Mouse (Mus musculus) thymus, postnatal 14 days (tissue): ENCODE results near the gene Trim7.
"Not testable (repeated sequence)": the region's sequence is repeated elsewhere in the genome, so short reads cannot be mapped to it uniquely, and the experiment has no call there.

Source experiments
- DNase-seq: peaks from one replicate; pipeline ENCODE4 v3.0.0; 2021

Gene Trim7

DNA sequence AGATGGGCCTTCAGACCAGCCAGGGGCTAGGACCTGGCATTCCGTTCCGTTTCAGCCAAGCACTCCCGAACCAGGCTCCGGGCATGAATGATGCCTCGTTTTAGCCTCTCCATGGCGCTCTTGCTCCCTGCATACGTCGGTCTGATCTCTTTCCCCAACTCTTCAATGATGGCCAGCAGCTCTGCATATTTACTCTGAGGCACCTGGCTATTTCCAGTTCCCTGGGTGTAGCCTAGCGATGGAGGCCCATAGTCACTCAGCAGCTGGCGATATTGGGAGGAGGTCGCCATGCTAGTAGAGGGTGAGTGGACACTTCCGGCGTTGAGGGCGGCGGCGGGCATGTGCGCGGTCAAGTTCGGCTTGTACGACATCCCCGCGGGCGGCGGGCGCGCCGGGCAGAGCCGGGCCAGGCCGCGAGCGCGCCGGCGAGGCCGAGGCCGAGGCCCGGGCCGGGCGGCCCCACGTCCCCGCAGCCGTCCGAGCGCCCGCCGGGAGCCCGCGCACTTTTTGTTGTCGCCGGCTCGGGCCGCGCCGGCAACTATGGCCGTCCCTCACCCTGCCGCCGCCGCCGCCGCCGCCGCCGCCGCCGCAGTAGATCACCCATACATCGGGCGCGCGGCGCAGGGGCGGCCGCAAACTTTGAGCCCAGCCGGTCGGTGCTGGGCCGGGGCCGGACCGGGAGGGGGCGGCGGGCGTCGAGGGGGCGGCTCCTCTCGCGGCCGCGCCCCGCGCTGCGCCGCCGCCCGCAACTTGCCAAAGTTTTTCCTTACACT lies at the start of gene Trim7, which contains the start of gene Gm12184:
Gene Trim7 (plus strand): TSS at position 162 of the 773 bp plus-strand sequence.
Gene Gm12184 (minus strand): TSS at position 677 of the 773 bp plus-strand sequence.
- DNase-seq = not testable (repeated sequence)

DNA sequence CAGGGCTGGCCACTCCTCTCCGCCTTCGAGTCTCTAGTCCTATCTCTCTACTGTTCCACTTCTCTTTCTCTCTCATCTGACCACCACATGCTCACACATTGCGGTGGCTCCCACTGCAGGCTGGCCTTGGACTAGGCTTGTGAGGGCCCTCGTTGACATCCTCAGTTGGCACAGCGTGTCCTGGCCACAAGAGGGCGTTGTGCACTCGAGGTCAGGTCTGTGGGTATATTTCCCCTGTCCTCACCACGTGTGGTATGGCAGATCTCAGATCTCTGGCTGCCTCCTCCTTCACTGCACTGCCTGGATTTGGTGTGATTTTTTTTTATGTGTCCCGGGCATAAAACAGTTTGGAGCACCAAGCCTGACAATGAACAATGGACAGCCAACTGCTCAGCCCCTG lies 49.3 kb upstream of the Trim7 start:
- DNase-seq = peak; percentile 32

- DNase-seq = no peak
These were observed 48.6 kb upstream of the Trim7 start for GRCm38 (mm10) chr11:48777303-48777702.

- peak; percentile 67 for DNase-seq
These were observed 46.5 kb upstream of the Trim7 start for GRCm38 (mm10) chr11:48779450-48779849.

- DNase-seq = no peak
These were observed 43.7 kb upstream of the Trim7 start for GRCm38 (mm10) chr11:48782243-48782642.

DNA sequence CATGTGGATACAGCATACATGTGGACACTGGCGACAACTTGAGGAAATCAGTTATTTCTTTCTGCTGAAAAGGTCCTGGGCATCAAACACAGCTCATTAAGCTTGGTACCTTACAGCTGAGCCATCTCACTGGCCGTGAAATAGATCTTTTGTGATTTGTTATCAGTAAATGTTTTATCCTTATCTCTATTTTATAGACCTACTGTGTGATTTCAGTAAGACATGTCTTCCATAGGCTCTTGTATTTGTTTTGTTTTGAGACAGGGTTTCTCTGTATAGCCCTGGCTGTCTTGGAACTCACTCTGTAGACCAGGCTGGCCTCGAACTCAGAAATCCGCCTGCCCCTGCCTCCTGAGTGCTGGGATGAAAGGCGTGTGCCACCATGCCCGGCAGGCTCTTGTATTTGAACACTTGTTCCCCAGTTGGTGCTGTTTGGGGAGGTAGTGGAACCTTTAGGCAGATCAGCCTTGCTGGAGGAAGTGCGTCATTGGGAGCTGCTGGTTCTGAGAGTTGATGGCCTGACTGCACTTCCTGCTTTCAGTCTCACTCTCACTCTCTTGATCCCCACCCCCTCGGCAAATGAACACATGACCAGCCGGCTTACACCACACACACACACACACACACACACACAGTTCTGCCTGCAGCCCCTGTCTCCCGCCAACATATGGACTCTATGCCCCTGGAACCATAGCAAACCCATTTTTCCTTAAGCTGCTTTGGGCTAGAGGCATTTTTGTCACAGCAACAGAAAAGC lies 38.3 kb upstream of the Trim7 start:
- peak; percentile 73 for DNase-seq

- DNase-seq = peak; percentile 79
These were observed 37.4 kb upstream of the Trim7 start for GRCm38 (mm10) chr11:48788311-48789089.

DNA sequence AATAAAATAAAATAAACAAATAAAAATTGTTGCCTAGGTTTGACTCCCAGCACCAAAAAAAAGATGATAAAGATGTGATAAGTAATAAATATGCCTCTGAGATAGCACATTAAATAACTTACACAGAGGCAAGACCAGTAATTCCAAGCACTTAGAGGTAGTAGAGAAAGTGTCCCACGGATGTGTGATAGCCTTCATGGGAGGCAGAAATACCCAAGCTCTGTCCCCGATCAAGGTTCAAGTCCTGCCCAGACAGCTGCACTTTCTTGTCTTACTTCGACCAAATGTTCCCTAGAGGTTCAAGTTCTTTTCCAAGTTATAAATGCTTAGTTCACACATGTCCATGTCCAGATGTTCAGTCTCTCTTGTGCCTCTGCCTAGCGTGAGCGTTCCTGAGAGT lies 36.7 kb upstream of the Trim7 start:
- no peak for DNase-seq

- peak; percentile 86 for DNase-seq
These were observed 35.7 kb upstream of the Trim7 start for GRCm38 (mm10) chr11:48789973-48790823.

- no peak for DNase-seq
These were observed 35.0 kb upstream of the Trim7 start for GRCm38 (mm10) chr11:48790946-48791345.

- not testable (repeated sequence) for DNase-seq
These were observed 34.0 kb upstream of the Trim7 start for GRCm38 (mm10) chr11:48791894-48792293.

GRCm38 (mm10) chr11:48793184-48793583 lies 32.8 kb upstream of the Trim7 start:
- DNase-seq = no peak

- peak; percentile 57 for DNase-seq
These were observed 30.7 kb upstream of the Trim7 start for GRCm38 (mm10) chr11:48795221-48795620.

DNA sequence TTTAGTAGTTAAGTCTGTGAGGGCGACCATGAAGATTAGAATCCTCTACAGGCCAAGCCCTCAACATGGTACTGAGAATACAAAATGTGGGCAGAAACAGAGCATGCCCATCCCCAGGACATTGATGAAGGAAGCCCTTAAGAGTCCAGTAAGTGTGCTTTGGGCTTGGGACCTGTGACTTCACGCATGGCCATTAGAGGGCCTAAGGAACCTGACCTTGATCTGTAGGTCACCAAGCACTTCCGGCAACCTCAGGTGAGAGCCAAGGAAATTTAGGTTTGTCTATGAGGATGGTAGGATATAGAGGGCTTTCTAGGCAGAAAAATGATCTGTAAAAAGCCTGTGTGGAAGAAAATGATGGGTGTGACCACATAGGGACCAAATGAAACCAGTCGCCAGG lies 29.6 kb upstream of the Trim7 start:
- no peak for DNase-seq

DNA sequence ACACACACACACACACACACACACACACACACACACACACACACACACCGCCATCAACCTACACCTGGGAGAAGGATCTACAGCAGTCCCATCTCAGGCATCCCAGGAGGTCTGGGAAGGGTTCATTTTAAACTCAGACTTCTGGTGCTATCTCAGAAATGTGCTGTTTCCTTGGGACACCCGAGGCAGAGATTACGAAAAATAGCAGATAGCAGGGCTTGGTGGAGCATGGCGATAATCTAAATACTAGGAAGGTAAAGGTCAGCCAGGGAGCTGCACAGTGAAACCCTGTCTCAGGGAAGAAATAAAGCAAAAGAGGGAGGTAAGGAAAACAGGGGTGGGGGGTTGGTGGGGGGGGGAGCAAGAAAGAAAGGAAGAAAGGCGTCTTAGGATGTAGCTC lies 28.7 kb upstream of the Trim7 start:
- DNase-seq = no peak

GRCm38 (mm10) chr11:48798308-48798707 lies 27.6 kb upstream of the Trim7 start:
- DNase-seq = no peak

- DNase-seq = no peak
These were observed 26.7 kb upstream of the Trim7 start for GRCm38 (mm10) chr11:48798984-48799920.

- DNase-seq = peak; percentile 88
These were observed 25.8 kb upstream of the Trim7 start, which contains the start of gene Rack1 for GRCm38 (mm10) chr11:48799921-48800701. Gene Rack1, plus strand, starts transcription at chr11:48800332.

DNA sequence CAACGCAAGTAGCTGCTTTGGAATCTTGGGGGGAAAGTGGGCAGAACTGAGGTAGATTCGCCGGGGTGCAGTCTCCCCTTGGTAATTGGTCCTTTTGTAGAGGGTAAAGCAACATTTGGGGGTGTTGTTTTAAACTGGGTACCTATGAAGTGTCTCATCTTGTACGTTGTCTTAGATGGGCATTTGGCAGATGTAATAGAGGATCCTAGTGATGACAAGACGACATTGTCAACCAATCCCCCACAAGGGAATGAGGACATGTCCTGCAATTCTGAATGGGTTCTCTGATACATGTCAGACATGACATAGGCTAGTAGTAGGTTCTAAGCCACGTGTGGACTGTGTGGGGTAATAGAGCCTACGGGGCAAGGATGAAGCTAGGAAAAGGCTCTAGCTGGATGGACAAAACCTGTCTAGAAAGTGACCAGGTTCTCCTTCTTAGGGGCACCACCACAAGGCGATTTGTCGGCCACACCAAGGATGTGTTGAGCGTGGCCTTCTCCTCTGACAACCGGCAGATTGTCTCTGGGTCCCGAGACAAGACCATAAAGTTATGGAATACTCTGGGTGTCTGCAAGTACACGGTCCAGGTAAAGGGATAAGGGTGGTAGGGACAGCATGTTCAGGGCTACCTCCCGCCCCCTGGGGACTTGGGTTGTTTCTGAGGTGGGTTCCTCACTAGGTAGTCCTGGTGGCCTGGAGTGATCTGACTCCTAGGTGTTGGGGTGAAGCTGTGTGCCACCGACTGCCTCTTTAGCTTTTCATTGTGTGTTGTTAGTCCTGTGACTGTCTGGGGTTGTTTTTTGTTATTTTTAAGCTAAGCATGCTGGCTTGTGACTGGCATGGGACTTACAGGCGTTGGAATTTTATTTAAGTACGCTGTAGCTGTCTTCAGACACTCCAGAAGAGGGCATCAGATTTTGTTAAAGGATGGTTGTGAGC lies 23.8 kb upstream of the Trim7 start:
- DNase-seq = no peak
